Mouse (Mus musculus) midbrain, embryonic 16.5 days (tissue): ENCODE data around the gene Cntd1. TPM values are rescaled to one million over a fixed set of nuclear protein-coding genes. Genes with fewer than 3 reads are reported as not detected.

Experiments
- ATAC-seq: fragments of 200-750 bp; cut with Nextera tagmentation; 2 replicates; pipeline ENCODE4 v1.8.0; 2017; ENCODE audit warnings: moderate TSS enrichment
- H3K27ac ChIP-seq: fragments of 300-500 bp; sonication (generic); 2 replicates; pipeline ENCODE4 v1.5.1; 2014; ENCODE audit warnings: mild to moderate bottlenecking, low read length, mixed read lengths
- H3K27me3 ChIP-seq: fragments of 300-500 bp; sonication (generic); 2 replicates; pipeline ENCODE4 v1.6.1; 2014; ENCODE audit warnings: low read depth, low read length, mixed read lengths; ENCODE audit not compliant: control insufficient read depth, insufficient read depth
- H3K36me3 ChIP-seq: fragments of 300-500 bp; sonication (generic); 2 replicates; pipeline ENCODE4 v1.6.1; 2014; ENCODE audit warnings: mild to moderate bottlenecking, low read length, moderate library complexity, mixed read lengths; ENCODE audit not compliant: control insufficient read depth, insufficient read depth
- H3K4me1 ChIP-seq: fragments of 300-500 bp; sonication (generic); 2 replicates; pipeline ENCODE4 v1.6.1; 2014; ENCODE audit warnings: mild to moderate bottlenecking, low read length, mixed read lengths; ENCODE audit not compliant: control insufficient read depth, insufficient read depth
- H3K4me2 ChIP-seq: fragments of 300-500 bp; sonication (generic); 2 replicates; pipeline ENCODE4 v1.6.1; 2014; ENCODE audit warnings: mild to moderate bottlenecking, low read length, mixed read lengths
- H3K4me3 ChIP-seq: fragments of 300-500 bp; sonication (generic); 2 replicates; pipeline ENCODE4 v1.5.1; 2014; ENCODE audit warnings: low read depth, mild to moderate bottlenecking, low read length, moderate library complexity, mixed read lengths
- H3K9ac ChIP-seq: fragments of 300-500 bp; sonication (generic); 2 replicates; pipeline ENCODE4 v1.6.1; 2014; ENCODE audit warnings: low read depth, low read length, mixed read lengths
- H3K9me3 ChIP-seq: fragments of 300-500 bp; sonication (generic); replicated peaks from 2 replicates; pipeline ENCODE4 v1.6.1; 2014; ENCODE audit warnings: mild to moderate bottlenecking, low read length, mixed read lengths; ENCODE audit not compliant: control insufficient read depth, poor library complexity, severe bottlenecking
- whole genome bisulfite sequencing: fragments of 180-500 bp; shearing (Covaris S2); extraction: QIAGEN DNeasy Blood & Tissue Kit; methylation state at CpG from one replicate; pipeline ENCODE4 v1.1.7; 2014; 5-methylcytosine and 5-hydroxymethylcytosine counted together
- polyA plus RNA-seq: library from polyadenylated mRNA; unstranded; fragments of >200 nt; fragmentation: Nextera tagmentation; extraction: Ambion mirVana; gene quantifications from 2 replicates; pipeline ENCODE4 v1.2.1, GENCODE M21; 2015

Cntd1 gene
- polyA plus RNA-seq, 1 experiment from 2014 or later = 0.80 TPM

- Histone ChIP-seq H3K36me3 (no peaks in the 10 kb centered on the region), H3K9me3 (no peaks in the 10 kb centered on the region), H3K27ac (no peak overlapping the region), H3K4me1 (no peaks in the 10 kb centered on the region), H3K27me3 (peaks cover 8% of the 10 kb centered on the region), H3K9ac (no peak overlapping the region), H3K4me3 (no peak overlapping the region), H3K4me2 (no peak overlapping the region)
- no peak for ATAC-seq
These were observed 43.4 kb upstream of the Cntd1 start for GRCm38 (mm10) chr11:101235429-101235828.

GRCm38 (mm10) chr11:101236782-101237181 lies 42.0 kb upstream of the Cntd1 start:
- H3K27ac ChIP-seq = no peak overlapping the region
- no peak overlapping the region for H3K4me3 ChIP-seq
- WGBS = 94% methylated on average over 5 of the region's 5 CpGs
- no peak for ATAC-seq
- no peaks in the 10 kb centered on the region; the same call in 1 of the 2 replicates for H3K27me3 ChIP-seq
- H3K4me1 ChIP-seq = no peaks in the 10 kb centered on the region
- H3K36me3 ChIP-seq = no peaks in the 10 kb centered on the region
- H3K9me3 ChIP-seq = no peaks in the 10 kb centered on the region
- no peak overlapping the region for H3K9ac ChIP-seq
- H3K4me2 ChIP-seq = no peak overlapping the region

GRCm38 (mm10) chr11:101238071-101238647 lies 40.7 kb upstream of the Cntd1 start:
- no peak overlapping the region for H3K9ac ChIP-seq
- H3K9me3 ChIP-seq = no peaks in the 10 kb centered on the region
- H3K4me2 ChIP-seq = no peak overlapping the region
- H3K27ac ChIP-seq = no peak overlapping the region
- no peak for ATAC-seq
- H3K36me3 ChIP-seq = no peaks in the 10 kb centered on the region
- 53% methylated on average over 5 of the region's 5 CpGs for WGBS
- 0 out of 2 replicates have a peak, but pooled peaks cover 4% of the 10 kb centered on the region for H3K27me3 ChIP-seq
- no peak overlapping the region for H3K4me3 ChIP-seq
- H3K4me1 ChIP-seq = no peaks in the 10 kb centered on the region

- Histone ChIP-seq H3K4me1 (peaks cover 4% of the 10 kb centered on the region), H3K27ac (no peak overlapping the region), H3K9ac (no peak overlapping the region), H3K4me2 (no peak overlapping the region), H3K9me3 (no peaks in the 10 kb centered on the region), H3K36me3 (no peaks in the 10 kb centered on the region), H3K27me3 (peaks cover 24% of the 10 kb centered on the region), H3K4me3 (no peak overlapping the region)
- WGBS = 48% methylated on average over 4 of the region's 4 CpGs
- ATAC-seq = no peak
These were observed 33.7 kb upstream of the Cntd1 start for GRCm38 (mm10) chr11:101245071-101245470.

GRCm38 (mm10) chr11:101245855-101246701 lies 32.7 kb upstream of the Cntd1 start, which contains the start of gene Ramp2:
Gene Ramp2 (plus strand): TSS chr11:101246028.
- Histone ChIP-seq H3K27me3 (peaks cover 24% of the 10 kb centered on the region), H3K4me1 (peaks cover 4% of the 10 kb centered on the region), H3K4me3 (peak within 1 kb of the TSS; percentile 75), H3K36me3 (no peaks in the 10 kb centered on the region), H3K27ac (peak within 1 kb of the TSS; percentile 42; the same call in 1 of the 2 replicates), H3K9ac (peak within 1 kb of the TSS; percentile 89), H3K9me3 (no peaks in the 10 kb centered on the region), H3K4me2 (peak within 1 kb of the TSS; percentile 94)
- under 1% methylated on average over 54 of the region's 63 CpGs for WGBS
- peak; percentile 76 for ATAC-seq

GRCm38 (mm10) chr11:101246702-101247012 lies 32.2 kb upstream of the Cntd1 start:
- Histone ChIP-seq H3K4me3 (peak overlapping the region; percentile 75), H3K27ac (peak overlapping the region; percentile 42; the same call in 1 of the 2 replicates), H3K9ac (peak overlapping the region; percentile 89), H3K4me1 (peaks cover 4% of the 10 kb centered on the region), H3K4me2 (peak overlapping the region; percentile 94), H3K9me3 (no peaks in the 10 kb centered on the region), H3K27me3 (peaks cover 26% of the 10 kb centered on the region), H3K36me3 (no peaks in the 10 kb centered on the region)
- WGBS = 2% methylated on average over 7 of the region's 7 CpGs
- no peak for ATAC-seq

GRCm38 (mm10) chr11:101247521-101248030 lies 31.2 kb upstream of the Cntd1 start:
- H3K4me1 ChIP-seq = peaks cover 7% of the 10 kb centered on the region
- H3K27ac ChIP-seq = no peak overlapping the region
- no peak for ATAC-seq
- H3K9me3 ChIP-seq = no peaks in the 10 kb centered on the region
- peaks cover 26% of the 10 kb centered on the region for H3K27me3 ChIP-seq
- H3K9ac ChIP-seq = 0 out of 2 replicates have a peak overlapping the region, but pooled peaks have one; percentile 14
- peak overlapping the region; percentile 75; the same call in 1 of the 2 replicates for H3K4me3 ChIP-seq
- H3K36me3 ChIP-seq = no peaks in the 10 kb centered on the region
- WGBS = 84% methylated on average over 6 of the region's 6 CpGs
- H3K4me2 ChIP-seq = peak overlapping the region; percentile 94; the same call in 1 of the 2 replicates

GRCm38 (mm10) chr11:101248258-101248994 lies 30.4 kb upstream of the Cntd1 start:
- Histone ChIP-seq H3K27ac (no peak overlapping the region), H3K9me3 (no peaks in the 10 kb centered on the region), H3K4me2 (no peak overlapping the region), H3K9ac (no peak overlapping the region), H3K4me1 (peaks cover 14% of the 10 kb centered on the region), H3K36me3 (no peaks in the 10 kb centered on the region), H3K4me3 (no peak overlapping the region), H3K27me3 (peaks cover 22% of the 10 kb centered on the region)
- WGBS = 38% methylated on average over 14 of the region's 14 CpGs
- no peak for ATAC-seq
